Mouse (Mus musculus): Measurements from ENCODE around the gene Gsc2.

Gsc2 gene

DNA sequence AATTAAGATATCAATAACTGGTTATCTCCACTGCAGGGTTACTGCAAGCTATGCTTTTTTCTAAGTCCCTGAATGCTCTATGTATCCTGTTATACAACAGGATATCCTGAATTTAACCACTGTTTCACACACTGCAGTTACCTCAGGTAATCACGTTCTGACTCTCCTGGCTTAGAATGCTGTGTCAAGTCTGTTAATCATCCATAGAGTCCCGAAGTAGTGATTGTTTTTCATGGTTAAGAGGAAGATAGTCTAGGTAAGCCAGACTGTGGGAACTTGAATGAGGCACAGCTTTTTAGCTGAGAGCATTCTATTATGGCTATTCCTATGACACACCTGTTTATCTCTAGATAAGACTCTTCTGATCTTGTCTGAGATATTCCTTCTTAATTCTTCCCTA is 49.6 kb downstream of the Gsc2 start:
- no peak for DNase-seq (ENCODE audit: extremely low spot score, low spot score)

Data from neural tube, embryonic 10.5 days (tissue).